9 mouse cellular contexts compared by ENCODE assay signal in genomic region chr15:25761800-25762211, GRCm38 (mm10).
DNase-seq lines count a peak whose midpoint lies in the region; ATAC-seq and TF ChIP-seq lines count a peak whose summit lies in the region.
"Had no signal": no experiment of that assay in that cellular context is flagged by ENCODE, and none has a peak within 500 bp of the region (broad histone marks: within the 10 kb centered on the region; RNA-seq: fewer than 3 reads in every experiment).

No protein-coding gene starts in this region.

- peak; percentile 81 for ATAC-seq in hindbrain, embryonic 14.5 days (ENCODE audit: low FRiP score)

- H3K4me1 ChIP-seq in hindbrain, embryonic 14.5 days (replicated peaks; ENCODE audit: control insufficient read depth, insufficient read depth, low read length), result peaks cover 54% of the 10 kb centered on the region
- H3K4me1 ChIP-seq in olfactory bulb, adult 2 months (ENCODE audit: control insufficient read depth, insufficient read depth, low read length), result peaks cover 54% of the 10 kb centered on the region

- H3K27me3 ChIP-seq in hindbrain, embryonic 14.5 days (ENCODE audit: control insufficient read depth, insufficient read depth, low read length), result no peaks in the 10 kb centered on the region

- H3K27ac ChIP-seq in hindbrain, embryonic 14.5 days, result peak overlapping the region; percentile 66
- peak overlapping the region; percentile 48; the same call in 1 of the 2 replicates for H3K27ac ChIP-seq in olfactory bulb, adult 2 months (ENCODE audit: insufficient read depth, low read depth, low read length)

- H3K4me2 ChIP-seq in hindbrain, embryonic 14.5 days (replicated peaks), result peak overlapping the region; percentile 42

- DNase-seq in layer of hippocampus, adult 8-10 months (ENCODE audit: low spot score in 2 of 2), result peak; percentile 56 to 63
- no peak for DNase-seq in layer of hippocampus, adult 11-12 months (ENCODE audit: low spot score)
- peak; percentile 97 for DNase-seq in brain, embryonic 14.5 days (ENCODE audit: low read depth)
- peak; percentile 69 for DNase-seq in hindbrain, embryonic 14.5 days (ENCODE audit: low spot score)
- DNase-seq in urinary bladder, postnatal 14 days (ENCODE audit: low spot score), result no peak
- no peak for DNase-seq in natural killer cell, adult 2 months (ENCODE audit: low spot score in 2 of 2)
- no peak for DNase-seq in gastrocnemius, postnatal 25 days

- 6% methylated on average over 8 of the region's 8 CpGs for WGBS in hindbrain, embryonic 14.5 days
- WGBS in olfactory bulb, adult 2 months, result 24% methylated on average over 8 of the region's 8 CpGs

- H3K36me3 ChIP-seq in hindbrain, embryonic 14.5 days (replicated peaks; ENCODE audit: control insufficient read depth, insufficient read depth), result no peaks in the 10 kb centered on the region
- H3K36me3 ChIP-seq: G1E had no signal

- peak overlapping the region; percentile 41; the same call in 1 of the 2 replicates for H3K9ac ChIP-seq in hindbrain, embryonic 14.5 days

- no peak overlapping the region for H3K4me3 ChIP-seq in hindbrain, embryonic 14.5 days (replicated peaks; ENCODE audit: low read length)
- no peak overlapping the region for H3K4me3 ChIP-seq in olfactory bulb, adult 2 months (ENCODE audit: insufficient read depth, low read depth, low read length)

- peak; percentile 13; the same call in 1 of the 2 replicates for TF ChIP-seq POLR2A in brain, embryonic 14.5 days (IDR thresholded peaks at IDR 0.05; ENCODE audit: borderline replicate concordance, extremely low read depth, insufficient read depth, insufficient read length, poor library complexity, severe bottlenecking)
- TF ChIP-seq POLR2A in olfactory bulb, adult 2 months (IDR thresholded peaks at IDR 0.05; ENCODE audit: insufficient read depth, low read depth, low read length), result no peak

- no peak for TF ChIP-seq CTCF in brain, embryonic 14.5 days (IDR thresholded peaks at IDR 0.05; ENCODE audit: borderline replicate concordance, extremely low read depth, insufficient read depth, insufficient read length)
- no peak for TF ChIP-seq CTCF in olfactory bulb, adult 2 months (IDR thresholded peaks at IDR 0.05; ENCODE audit: insufficient read depth, low read depth, low read length)

- H3K9me3 ChIP-seq in hindbrain, embryonic 14.5 days (ENCODE audit: control insufficient read depth, low read length), result no peaks in the 10 kb centered on the region

Comparison
In these comparisons a context has a peak if more than half of its experiments do, and no peak if none do; other contexts are left out.
1. DNase-seq: peak in layer of hippocampus, adult 8-10 months (2 of 2), brain, embryonic 14.5 days (single experiment) and hindbrain, embryonic 14.5 days (single experiment); none in layer of hippocampus, adult 11-12 months (single experiment), urinary bladder, postnatal 14 days (single experiment), natural killer cell, adult 2 months (0 of 2) and gastrocnemius, postnatal 25 days (single experiment).